Mouse (Mus musculus) NIH3T3 (cell line): ENCODE measurements at regions not wholly inside any gene's neighbourhood (a gene's known extent, or its start where the extent isn't known, plus 50 kb on each side); places are given as distances from the start of the nearest gene placed in this dataset.
A peak's percentile ranks its signal among the peaks of the same experiment; 100 is the strongest.

Experiments used
- DNase-seq: peaks from one replicate; pipeline ENCODE4 v3.0.0-alpha.2; 2012; ENCODE audit warnings: low read depth

DNA sequence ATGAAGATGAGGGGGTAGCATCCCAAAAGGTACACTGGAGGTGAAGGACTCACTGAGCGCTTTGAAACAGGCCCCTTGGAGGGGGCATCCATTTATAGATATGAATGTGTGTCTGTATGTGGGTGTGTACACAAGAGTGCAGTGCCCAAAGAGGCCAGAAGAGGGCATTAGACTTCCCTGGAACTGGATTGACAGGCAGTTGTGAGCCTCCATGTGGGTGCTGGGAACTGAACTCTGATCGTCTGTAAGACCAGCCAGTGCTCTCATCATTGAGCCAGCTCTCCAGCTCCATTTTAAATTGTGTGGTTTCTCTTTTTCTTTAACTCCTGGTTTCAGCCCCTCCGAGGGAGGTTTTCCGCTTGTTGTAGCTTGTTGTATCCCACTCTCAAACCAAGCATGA is 67.6 kb upstream of the 1700021F07Rik start:
- no peak for DNase-seq

DNA sequence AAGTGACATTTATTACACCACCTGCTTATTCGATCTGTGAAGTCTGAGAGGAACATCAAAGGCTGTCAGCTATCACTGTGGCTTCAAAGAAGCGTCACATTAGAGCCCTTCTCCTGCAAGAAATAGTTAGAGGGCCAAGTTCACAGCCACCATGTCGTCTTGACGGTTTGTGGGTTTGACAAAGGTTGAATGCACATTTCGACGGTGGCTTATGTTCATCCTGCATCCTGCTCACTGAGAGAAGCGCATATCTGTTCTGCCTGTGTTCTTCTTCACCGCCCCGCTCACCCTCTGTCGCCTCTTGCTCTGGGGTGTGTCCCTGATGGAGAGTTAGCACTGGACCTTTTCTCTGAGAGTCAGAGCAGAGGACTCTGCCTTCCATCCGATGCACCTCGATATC is 67.2 kb upstream of the 1700021F07Rik start:
- DNase-seq = no peak

DNA sequence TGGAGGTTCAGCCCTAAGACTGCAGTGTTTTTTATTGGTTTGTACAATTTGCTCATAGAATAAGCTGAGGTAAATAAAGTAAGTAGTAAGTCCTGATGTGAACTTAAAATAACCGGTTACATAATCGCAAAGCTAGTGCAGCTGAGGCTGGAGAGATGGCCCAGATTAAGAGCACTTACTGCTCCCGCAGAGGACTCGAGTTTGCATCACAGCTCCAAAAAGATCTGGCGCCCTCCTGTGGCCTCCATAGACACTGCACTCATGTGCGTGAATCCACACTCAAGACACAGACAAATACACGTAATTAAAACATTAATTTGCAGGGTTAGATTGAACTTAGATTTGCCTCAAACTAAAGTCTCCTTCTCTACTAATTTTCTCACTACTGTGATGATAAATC is 66.3 kb upstream of the 1700021F07Rik start:
- peak; percentile 34 for DNase-seq

DNA sequence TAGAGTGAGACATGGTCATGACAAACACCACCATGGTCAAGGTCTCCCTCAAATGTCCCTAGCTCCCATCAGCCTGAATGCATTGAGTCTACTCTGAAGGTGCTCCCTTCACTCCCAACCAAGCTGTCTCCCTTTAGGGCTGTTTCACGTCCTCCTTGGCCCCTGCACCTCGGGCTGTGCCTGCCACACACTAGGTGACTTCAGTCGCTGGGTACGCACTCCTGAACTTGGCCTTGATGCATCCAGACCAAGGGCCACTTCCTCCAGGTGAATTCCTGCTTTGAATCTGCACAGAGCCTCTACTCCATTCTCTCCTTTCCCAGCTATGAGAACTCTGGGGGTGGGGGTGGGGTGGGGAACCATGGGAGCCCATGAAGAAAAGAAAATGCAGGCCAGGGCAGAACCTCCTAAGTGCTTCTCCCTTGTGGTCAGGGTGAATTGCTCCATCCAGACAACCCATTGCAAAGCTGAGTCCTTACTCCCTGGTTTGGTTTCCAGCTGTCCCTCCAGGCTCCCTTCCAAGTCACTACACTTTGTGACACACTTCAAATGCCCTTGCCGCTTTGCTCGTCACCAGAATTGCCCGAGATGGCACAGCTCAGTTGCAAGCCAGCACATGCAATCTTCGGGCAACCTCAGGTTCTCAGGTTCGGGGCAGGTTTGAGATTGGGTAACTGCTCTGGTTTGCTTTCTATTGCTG is 65.3 kb upstream of the 1700021F07Rik start:
- no peak for DNase-seq

DNA sequence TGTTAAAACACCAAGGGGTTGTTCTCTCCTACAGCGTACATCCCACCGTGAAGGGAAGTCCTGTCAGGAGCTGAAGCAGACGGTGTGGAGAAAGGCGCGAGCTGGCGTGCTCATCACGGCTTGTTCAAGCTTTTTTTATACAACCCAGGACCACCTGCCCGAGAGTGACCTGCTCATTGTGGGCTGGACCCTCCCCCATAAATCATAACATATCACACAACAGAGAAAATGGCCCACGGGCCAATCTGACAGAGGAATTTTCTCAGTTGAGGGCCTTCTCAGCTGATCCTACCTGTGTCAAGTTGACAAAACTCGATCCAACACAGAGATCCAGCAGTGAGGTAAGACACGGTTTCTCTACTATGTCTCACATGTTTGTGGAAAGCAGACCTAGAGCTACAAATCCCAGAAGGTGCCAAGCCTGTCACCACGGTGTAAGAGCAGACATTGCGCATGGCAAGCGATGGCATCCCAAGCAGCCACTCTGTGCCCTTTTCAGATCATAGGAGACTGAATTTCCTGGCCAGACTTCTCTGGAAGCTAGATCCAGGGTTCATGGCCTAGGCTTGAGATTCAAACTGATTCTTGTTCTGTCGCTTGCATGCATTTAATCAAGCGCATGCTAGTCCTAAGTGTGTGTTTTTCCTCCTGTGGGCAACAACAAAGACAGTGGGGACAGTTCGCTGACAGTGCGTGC is 64.6 kb upstream of the 1700021F07Rik start:
- DNase-seq = no peak

DNA sequence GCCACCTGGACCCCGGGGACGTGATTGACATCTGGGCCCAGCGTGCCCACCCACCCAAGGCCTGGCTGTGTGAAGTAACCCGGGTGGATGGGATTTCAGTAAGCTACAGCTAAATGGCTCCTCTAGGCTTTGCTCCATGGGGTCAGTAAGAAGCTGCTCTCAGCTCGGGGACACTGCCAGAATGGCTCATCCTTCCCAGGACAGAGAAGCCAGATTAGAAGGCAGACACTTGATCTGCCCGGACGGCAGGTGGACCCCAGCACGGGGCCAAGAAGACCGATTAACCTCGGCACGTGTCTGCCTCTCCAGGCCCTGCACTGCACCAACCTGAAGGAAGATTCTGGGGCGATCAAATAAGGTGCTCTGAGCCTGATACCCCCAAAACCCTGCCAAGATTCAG is 63.5 kb upstream of the 1700021F07Rik start:
- DNase-seq = no peak

DNA sequence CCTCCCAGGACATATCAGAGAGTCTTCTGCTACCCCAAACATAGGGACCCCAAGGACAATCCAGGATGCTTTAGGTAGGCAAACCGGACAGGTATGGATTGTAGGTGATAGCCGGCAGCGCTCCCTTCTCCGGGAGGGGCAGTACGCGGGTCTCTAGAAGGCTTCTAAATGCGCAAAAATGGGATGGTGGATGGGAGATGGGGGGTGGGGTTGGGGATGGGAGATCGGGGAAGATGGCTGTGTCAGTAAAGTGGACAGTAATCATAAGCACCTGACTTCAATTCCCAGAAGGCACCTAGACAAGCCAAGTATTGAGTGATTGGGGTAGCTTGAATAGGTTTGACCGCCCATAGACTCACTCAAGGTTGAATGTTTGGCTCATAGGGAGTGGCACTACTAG is 59.1 kb upstream of the 1700021F07Rik start:
- DNase-seq = no peak

DNA sequence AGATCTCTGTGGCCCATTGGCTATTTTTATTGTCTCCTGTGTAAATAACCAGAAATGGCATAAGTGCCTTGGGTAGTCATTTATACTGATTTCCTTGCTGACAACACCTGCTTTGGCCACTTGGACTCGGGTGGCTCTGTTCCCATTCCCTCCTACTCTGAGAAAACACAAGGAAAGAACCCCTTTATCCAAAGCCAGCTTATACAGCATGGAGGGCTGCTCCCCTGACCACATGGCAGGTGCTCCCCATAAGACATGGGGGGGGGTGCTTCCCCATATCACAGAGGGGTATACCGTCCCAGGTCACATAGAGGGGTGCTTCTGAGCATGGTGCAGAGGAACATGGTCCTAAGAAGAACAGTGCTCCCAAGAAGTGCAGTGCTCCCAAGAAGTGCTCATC is 57.8 kb upstream of the 1700021F07Rik start:
- no peak for DNase-seq

DNA sequence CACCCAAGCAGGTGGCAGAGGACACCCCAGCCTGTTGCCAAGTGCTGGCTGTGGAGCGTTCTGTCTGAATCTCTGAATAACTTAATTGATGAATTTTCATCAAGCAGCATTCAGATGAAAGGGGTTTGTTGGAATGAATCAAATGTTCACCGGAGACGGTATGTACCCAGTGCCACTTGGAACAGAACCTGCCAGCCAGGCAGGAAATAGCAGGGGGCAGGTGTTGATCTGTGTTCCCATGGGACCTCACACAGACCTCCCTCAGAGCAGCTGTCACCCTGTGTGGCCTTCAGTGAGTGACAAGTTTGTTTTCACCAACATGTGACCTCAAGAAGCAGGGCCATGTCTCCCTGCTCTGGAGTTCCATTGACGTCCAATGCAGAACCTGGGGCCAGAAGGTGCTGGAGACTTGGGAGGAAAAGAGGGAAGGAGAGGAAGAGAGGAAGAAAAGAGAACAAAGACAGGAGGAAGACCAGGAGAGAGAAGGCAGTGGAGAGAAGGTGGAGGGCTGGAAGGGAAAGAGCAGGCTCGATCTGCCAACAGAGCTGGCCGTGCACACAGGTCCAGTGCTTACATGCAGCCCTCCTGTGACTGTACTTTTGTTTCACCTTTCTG is 57.3 kb upstream of the 1700021F07Rik start:
- DNase-seq = no peak

DNA sequence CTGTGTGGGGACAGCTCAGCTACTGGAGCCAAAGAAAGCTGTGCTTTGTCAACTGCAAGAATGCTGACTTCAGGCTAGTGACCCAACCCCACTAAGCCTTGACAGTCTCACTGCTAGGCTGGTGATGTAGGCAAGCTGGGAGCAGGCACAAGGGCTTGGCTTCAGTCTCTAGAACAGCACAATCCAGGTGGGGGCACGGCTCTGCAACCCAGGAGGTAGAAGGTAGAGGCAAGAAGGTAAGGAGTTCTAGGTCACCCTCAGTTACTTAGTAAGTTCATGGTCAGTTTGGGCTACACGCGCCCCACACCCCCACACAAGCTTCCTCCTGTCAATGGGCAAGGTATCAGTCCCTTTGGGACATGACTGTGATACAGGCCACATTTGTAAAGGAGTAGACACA is 54.2 kb upstream of the 1700021F07Rik start:
- DNase-seq = no peak

DNA sequence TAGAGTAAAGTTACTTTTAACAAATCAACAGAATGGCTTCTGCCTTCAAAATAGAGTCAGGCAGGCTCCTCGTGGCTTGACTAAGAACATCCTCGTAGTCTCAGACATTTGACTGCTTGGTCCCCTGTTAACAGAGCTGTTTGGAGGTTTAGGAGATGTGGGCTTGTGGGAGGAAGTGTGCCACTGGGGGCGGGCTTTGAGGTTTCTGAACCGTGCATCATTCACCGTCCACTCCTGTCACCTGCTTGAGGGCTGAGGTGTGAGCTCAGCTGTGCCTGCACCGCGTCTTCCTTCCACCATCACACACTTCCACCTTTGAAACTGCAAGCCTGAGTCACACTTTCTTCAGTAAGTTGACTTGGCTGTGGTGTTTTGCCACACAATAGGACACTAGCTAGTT is 52.6 kb upstream of the 1700021F07Rik start:
- no peak for DNase-seq
